Mouse (Mus musculus): Measurements from ENCODE around the gene Epn1.

- no peak for TF ChIP-seq CTCF (conservative IDR thresholded peaks at IDR 0.05; ENCODE audit: low read length)
- TF ChIP-seq POU5F1 (IDR thresholded peaks at IDR 0.05; ENCODE audit: borderline replicate concordance, low read length) = no peak
- no peak for TF ChIP-seq NANOG (IDR thresholded peaks at IDR 0.05; ENCODE audit: borderline replicate concordance, low read length)
Observed at GRCm38 (mm10) chr7:5116850-5117249, 36.8 kb downstream of the Epn1 start, which contains the start of gene Rfpl4.

All from E14TG2a.4 (cell line).